Mouse (Mus musculus): ENCODE measurements around the gene Tmem233.

GRCm38 (mm10) chr5:116026561-116026960 lies 56.5 kb downstream of the Tmem233 start:
- TF ChIP-seq POLR2A (IDR thresholded peaks at IDR 0.05; ENCODE audit: insufficient read depth, low read depth, low read length) (no peak), CTCF (IDR thresholded peaks at IDR 0.05) (no peak), EP300 (IDR thresholded peaks at IDR 0.05; ENCODE audit: insufficient read depth, low read depth, low read length) (no peak)

Measured in heart, adult 2 months (tissue).